30 mouse cellular contexts compared by ENCODE assay signal in genomic region chr1:37166066-37166465, GRCm38 (mm10). TPM values are rescaled to one million over a fixed set of nuclear protein-coding genes. Genes with fewer than 3 reads are reported as not detected.
A peak's percentile ranks its signal among the peaks of the same experiment; 100 is the strongest.
DNase-seq lines count a peak whose midpoint lies in the region; ATAC-seq and TF ChIP-seq lines count a peak whose summit lies in the region.
"Had no signal": no experiment of that assay in that cellular context is flagged by ENCODE, and none has a peak within 500 bp of the region (broad histone marks: within the 10 kb centered on the region; RNA-seq: fewer than 3 reads in every experiment).

No protein-coding gene starts in this region.

- no peak for ATAC-seq in forebrain, embryonic 14.5 days
- no peak for ATAC-seq in lung, embryonic 14.5 days (ENCODE audit: insufficient read depth)
- ATAC-seq in hindbrain, embryonic 12.5 days (ENCODE audit: low FRiP score): no peak
- ATAC-seq: activated CD4-positive, CD25-positive, alpha-beta regulatory T cell, adult 4 months; forebrain, embryonic 16.5 days; intestine, postnatal 0 days had no signal

- no peak overlapping the region for H3K4me2 ChIP-seq in forebrain, embryonic 14.5 days (ENCODE audit: low read length)
- no peak overlapping the region for H3K4me2 ChIP-seq in lung, embryonic 14.5 days
- no peak overlapping the region for H3K4me2 ChIP-seq in hindbrain, embryonic 12.5 days (replicated peaks)
- H3K4me2 ChIP-seq: embryonic facial prominence, embryonic 15.5 days; forebrain, embryonic 12.5 days; heart, embryonic 12.5 days; heart, embryonic 15.5 days; hindbrain, embryonic 15.5 days had no signal

- 16% methylated on average over 6 of the region's 6 CpGs for WGBS in forebrain, embryonic 14.5 days
- WGBS in forebrain, embryonic 10.5 days: 75% methylated on average over 6 of the region's 6 CpGs
- 20% methylated on average over 6 of the region's 6 CpGs for WGBS in lung, embryonic 14.5 days
- 63% methylated on average over 6 of the region's 6 CpGs for WGBS in hindbrain, embryonic 12.5 days

- no peaks in the 10 kb centered on the region for H3K36me3 ChIP-seq in forebrain, embryonic 14.5 days (ENCODE audit: control insufficient read depth, insufficient read depth, low read length)
- no peaks in the 10 kb centered on the region for H3K36me3 ChIP-seq in forebrain, embryonic 10.5 days (replicated peaks)
- H3K36me3 ChIP-seq in lung, embryonic 14.5 days (ENCODE audit: insufficient read depth): no peaks in the 10 kb centered on the region
- no peaks in the 10 kb centered on the region for H3K36me3 ChIP-seq in hindbrain, embryonic 12.5 days
- H3K36me3 ChIP-seq: embryonic facial prominence, embryonic 15.5 days; forebrain, embryonic 12.5 days; G1E; heart, embryonic 12.5 days; heart, embryonic 15.5 days; hindbrain, embryonic 15.5 days had no signal

- peaks cover 3% of the 10 kb centered on the region; the same call in 1 of the 2 replicates for H3K9me3 ChIP-seq in forebrain, embryonic 14.5 days (replicated peaks; ENCODE audit: control insufficient read depth, low read length)
- H3K9me3 ChIP-seq in forebrain, embryonic 10.5 days: no peaks in the 10 kb centered on the region; the same call in 1 of the 2 replicates
- H3K9me3 ChIP-seq in lung, embryonic 14.5 days (ENCODE audit: low read depth, low read length): peaks cover under 1% of the 10 kb centered on the region; the same call in 1 of the 2 replicates
- peaks cover 4% of the 10 kb centered on the region; the same call in 1 of the 2 replicates for H3K9me3 ChIP-seq in hindbrain, embryonic 12.5 days (replicated peaks)
- H3K9me3 ChIP-seq: forebrain, embryonic 12.5 days; hindbrain, embryonic 15.5 days had no signal

- no peak for TF ChIP-seq POLR2A in brain, embryonic 14.5 days (IDR thresholded peaks at IDR 0.05; ENCODE audit: borderline replicate concordance, extremely low read depth, insufficient read depth, insufficient read length, poor library complexity, severe bottlenecking)

- H3K27ac ChIP-seq in forebrain, embryonic 14.5 days (ENCODE audit: low read depth, low read length): no peak overlapping the region
- H3K27ac ChIP-seq in forebrain, embryonic 10.5 days: no peak overlapping the region
- no peak overlapping the region for H3K27ac ChIP-seq in lung, embryonic 14.5 days (ENCODE audit: low read depth)
- no peak overlapping the region for H3K27ac ChIP-seq in hindbrain, embryonic 12.5 days
- H3K27ac ChIP-seq: embryonic facial prominence, embryonic 15.5 days; forebrain, embryonic 12.5 days; gastrocnemius, adult 2 months; heart, embryonic 15.5 days; hindbrain, embryonic 15.5 days had no signal

- peaks cover 2% of the 10 kb centered on the region; the same call in 1 of the 2 replicates for H3K4me1 ChIP-seq in forebrain, embryonic 14.5 days (ENCODE audit: control insufficient read depth, insufficient read depth, low read length)
- no peaks in the 10 kb centered on the region; the same call in 1 of the 2 replicates for H3K4me1 ChIP-seq in forebrain, embryonic 10.5 days
- no peaks in the 10 kb centered on the region for H3K4me1 ChIP-seq in lung, embryonic 14.5 days (ENCODE audit: insufficient read depth)
- no peaks in the 10 kb centered on the region for H3K4me1 ChIP-seq in hindbrain, embryonic 12.5 days
- H3K4me1 ChIP-seq: forebrain, embryonic 12.5 days; heart, embryonic 12.5 days; heart, embryonic 15.5 days had no signal

- TF ChIP-seq CTCF in lung, embryonic 14.5 days (IDR thresholded peaks at IDR 0.05; ENCODE audit: low read depth): no peak
- no peak for TF ChIP-seq CTCF in brain, embryonic 14.5 days (IDR thresholded peaks at IDR 0.05; ENCODE audit: borderline replicate concordance, extremely low read depth, insufficient read depth, insufficient read length)

- no peak overlapping the region for H3K9ac ChIP-seq in forebrain, embryonic 14.5 days (ENCODE audit: low read length)
- H3K9ac ChIP-seq in lung, embryonic 14.5 days: no peak overlapping the region
- H3K9ac ChIP-seq in hindbrain, embryonic 12.5 days: no peak overlapping the region
- H3K9ac ChIP-seq: embryonic facial prominence, embryonic 15.5 days; forebrain, embryonic 12.5 days; heart, embryonic 12.5 days; heart, embryonic 15.5 days; hindbrain, embryonic 15.5 days had no signal

- peak; percentile 64 for DNase-seq in forebrain, embryonic 14.5 days (ENCODE audit: low spot score)
- DNase-seq in forebrain, embryonic 10.5 days (ENCODE audit: extremely low spot score, low spot score): no peak
- peak; percentile 72 for DNase-seq in lung, embryonic 14.5 days
- DNase-seq in lung, adult 18-20 months: no peak
- DNase-seq in MN1 (ENCODE audit: low spot score): peak; percentile 27
- DNase-seq in brain, embryonic 14.5 days (ENCODE audit: low read depth): peak; percentile 74
- DNase-seq in cerebellum, adult 9-11 months: no peak
- DNase-seq: adrenal gland, adult 8-10 months; adrenal gland, postnatal 25 days; B cell, adult 2 months; cerebellum, adult 18-20 months; cerebellum, adult 9-10 months; cerebellum, postnatal 25 days; gastrocnemius, adult 2 months; gastrocnemius, postnatal 14 days; heart, adult 18-20 months; heart, postnatal 14 days; heart, postnatal 4 days had no signal

- no peaks in the 10 kb centered on the region for H3K27me3 ChIP-seq in forebrain, embryonic 14.5 days (replicated peaks; ENCODE audit: control insufficient read depth, insufficient read depth, low read length)
- no peaks in the 10 kb centered on the region for H3K27me3 ChIP-seq in forebrain, embryonic 10.5 days (ENCODE audit: poor library complexity, severe bottlenecking)
- H3K27me3 ChIP-seq in lung, embryonic 14.5 days (ENCODE audit: insufficient read depth, low read length): no peaks in the 10 kb centered on the region
- no peaks in the 10 kb centered on the region for H3K27me3 ChIP-seq in hindbrain, embryonic 12.5 days
- H3K27me3 ChIP-seq: CH12.LX; embryonic facial prominence, embryonic 15.5 days; forebrain, embryonic 12.5 days; heart, embryonic 15.5 days; hindbrain, embryonic 15.5 days had no signal

- no peak overlapping the region for H3K4me3 ChIP-seq in forebrain, embryonic 14.5 days (ENCODE audit: low read depth, low read length)
- no peak overlapping the region for H3K4me3 ChIP-seq in forebrain, embryonic 10.5 days
- no peak overlapping the region for H3K4me3 ChIP-seq in lung, embryonic 14.5 days (ENCODE audit: low read depth, low read length)
- no peak overlapping the region for H3K4me3 ChIP-seq in hindbrain, embryonic 12.5 days
- H3K4me3 ChIP-seq: embryonic facial prominence, embryonic 15.5 days; forebrain, embryonic 12.5 days; gastrocnemius, adult 2 months; heart, embryonic 12.5 days; heart, embryonic 15.5 days; hindbrain, embryonic 15.5 days had no signal

RNA-seq across cellular contexts. Expression of gene Cnga3, which starts 48.2 kb away (rescaled TPM):
- polyA plus RNA-seq in forebrain, embryonic 14.5 days (2014; fragmentation: Nextera tagmentation; extraction: Ambion mirVana): 0.08 TPM in 1 of 2 replicates, not detected in the other
- polyA plus RNA-seq in forebrain, embryonic 10.5 days (2016; fragmentation: Nextera tagmentation; extraction: Ambion mirVana): 0.04 TPM in 1 of 2 replicates, not detected in the other
- polyA plus RNA-seq in lung, embryonic 14.5 days (2014; fragmentation: Nextera tagmentation; extraction: Ambion mirVana): not detected in 2 replicates
- polyA plus RNA-seq in brain, embryonic 14.5 days (2012; rRNA removed): 0.09 and 0.15 TPM in 2 replicates
- 0.15 TPM in 1 of 2 replicates, not detected in the other for polyA plus RNA-seq in hindbrain, embryonic 12.5 days (2016; fragmentation: Nextera tagmentation; extraction: Ambion mirVana)
- polyA plus RNA-seq: activated CD4-positive, CD25-positive, alpha-beta regulatory T cell, adult 4 months; forebrain, embryonic 12.5 days; G1E; heart, embryonic 12.5 days; hindbrain, embryonic 11.5 days; hindbrain, embryonic 15.5 days had no signal

Comparison
In these comparisons a context has a peak if more than half of its experiments do, and no peak if none do; other contexts are left out.
1. DNase-seq: peak in forebrain, embryonic 14.5 days (single experiment), lung, embryonic 14.5 days (single experiment), MN1 (single experiment) and brain, embryonic 14.5 days (single experiment); none in forebrain, embryonic 10.5 days (single experiment), lung, adult 18-20 months (0 of 2) and cerebellum, adult 9-11 months (single experiment).